Mouse (Mus musculus) ES-Bruce4 (cell line): ENCODE results near the gene Gm9611. TPM values are rescaled to one million over a fixed set of nuclear protein-coding genes. Genes with fewer than 3 reads are reported as not detected.
"Not testable (repeated sequence)": the region's sequence is repeated elsewhere in the genome, so short reads cannot be mapped to it uniquely, and the experiment has no call there.

ENCODE experiments used
- H3K27ac ChIP-seq: 2 replicates; pipeline ENCODE4 v1.5.1; 2012; ENCODE audit warnings: low read length, inconsistent platforms; ENCODE audit not compliant: insufficient read depth
- H3K27me3 ChIP-seq: 2 replicates; pipeline ENCODE4 v1.6.1; 2012; ENCODE audit warnings: mild to moderate bottlenecking, low read length, inconsistent platforms; ENCODE audit not compliant: control insufficient read depth, poor library complexity, insufficient read depth, severe bottlenecking
- H3K36me3 ChIP-seq: 2 replicates; pipeline ENCODE4 v1.6.1; 2012; ENCODE audit warnings: inconsistent platforms, mild to moderate bottlenecking, low read length, moderate library complexity; ENCODE audit not compliant: control insufficient read depth, poor library complexity, insufficient read depth, severe bottlenecking
- H3K4me1 ChIP-seq: one replicate; pipeline ENCODE4 v1.8.1; 2011; ENCODE audit warnings: low read length; ENCODE audit not compliant: control insufficient read depth, insufficient read depth
- H3K4me3 ChIP-seq: 2 replicates; pipeline ENCODE4 v1.5.1; 2011; ENCODE audit warnings: low read depth, mild to moderate bottlenecking, low read length
- H3K9ac ChIP-seq: 2 replicates; pipeline ENCODE4 v1.6.1; 2012; ENCODE audit warnings: low read depth, mild to moderate bottlenecking, inconsistent platforms; ENCODE audit not compliant: poor library complexity, severe bottlenecking
- H3K9me3 ChIP-seq: replicated peaks from 2 replicates; pipeline ENCODE4 v1.6.1; 2012; ENCODE audit warnings: mild to moderate bottlenecking, low read length, inconsistent platforms; ENCODE audit not compliant: control insufficient read depth, poor library complexity, insufficient read depth, severe bottlenecking
- polyA plus RNA-seq: library from polyadenylated mRNA; stranded (reverse); fragments of >200 nt; gene quantifications from 2 replicates; pipeline ENCODE4 v1.2.4, GENCODE M21; 2011; ENCODE audit warnings: low read depth; ENCODE audit not compliant: missing spikeins, insufficient read depth, insufficient read length

Gm9611 gene
- polyA plus RNA-seq, result not detected in 2 replicates

DNA sequence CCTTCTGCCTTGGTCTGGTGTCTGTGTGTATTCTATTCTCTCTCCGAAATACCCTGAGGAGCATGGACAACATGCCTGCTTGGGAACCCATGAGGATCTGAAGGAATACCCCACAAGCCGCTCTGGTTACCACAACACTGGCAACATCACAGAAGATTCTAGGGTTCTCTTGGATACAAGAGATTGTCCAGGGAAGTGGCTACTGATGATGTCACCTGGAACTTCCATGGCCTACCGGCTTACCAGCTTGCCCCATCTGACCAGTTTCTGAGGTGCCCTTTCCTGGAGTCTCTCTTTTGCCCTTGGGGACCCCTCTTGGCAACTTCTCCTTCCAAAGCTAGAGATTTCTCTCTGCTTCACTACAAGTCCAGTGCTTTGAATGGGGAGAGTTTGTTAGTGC is at the start of gene Gm9611:
Gm9611 (minus strand) TSS at position 101 of the 400 bp plus-strand sequence.
- not testable (repeated sequence) for H3K27me3 ChIP-seq, H3K27ac ChIP-seq, H3K4me1 ChIP-seq, H3K9ac ChIP-seq, H3K9me3 ChIP-seq, H3K4me3 ChIP-seq, H3K36me3 ChIP-seq

DNA sequence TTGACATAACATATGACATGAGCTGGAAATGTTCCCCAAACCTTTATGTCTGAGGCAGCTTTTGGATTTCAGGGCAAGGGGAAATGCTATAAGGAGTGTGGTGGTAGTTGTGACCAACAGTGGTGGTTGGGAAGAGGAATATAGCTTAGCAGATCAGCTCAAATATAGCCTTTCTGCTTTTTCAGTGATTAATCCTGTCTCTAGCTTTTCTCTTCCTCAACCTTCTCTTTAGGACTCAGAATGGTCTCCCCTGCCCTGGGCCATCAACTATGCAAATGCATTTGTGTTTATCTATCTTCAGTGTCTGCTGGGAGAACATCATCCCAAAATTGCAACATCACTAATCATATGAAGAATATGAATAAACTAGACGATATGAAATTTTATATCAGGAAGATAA is 12.8 kb upstream of the Gm9611 start, which contains the start of gene Gm7995:
Gm7995 (plus strand) TSS at position 301 of the 400 bp plus-strand sequence.
- H3K9me3 ChIP-seq, H3K27me3 ChIP-seq, H3K27ac ChIP-seq, H3K4me3 ChIP-seq, H3K9ac ChIP-seq, H3K4me1 ChIP-seq, H3K36me3 ChIP-seq: not testable (repeated sequence)

GRCm38 (mm10) chr14:42259948-42260347 is 37.2 kb downstream of the Gm9611 start, which contains the start of gene Gm17026:
Gene Gm17026 (minus strand): TSS chr14:42260048.
- not testable (repeated sequence) for H3K27me3 ChIP-seq, H3K9me3 ChIP-seq, H3K27ac ChIP-seq, H3K9ac ChIP-seq, H3K4me1 ChIP-seq, H3K4me3 ChIP-seq, H3K36me3 ChIP-seq

Other genes with a start within 250 kb of the Gm9611 start
- gene Gm7951, start 180.0 kb downstream of the Gm9611 start, polyA plus RNA-seq, result not detected in 2 replicates
- not detected in 2 replicates for gene Gm17027, start 134.7 kb downstream of the Gm9611 start, polyA plus RNA-seq
- not detected in 2 replicates for gene Gm3573, start 106.6 kb downstream of the Gm9611 start, polyA plus RNA-seq
- gene Gm17026, start 37.3 kb downstream of the Gm9611 start, polyA plus RNA-seq, result not detected in 2 replicates
- not detected in 2 replicates for gene Gm7995, start 12.9 kb upstream of the Gm9611 start, polyA plus RNA-seq
- gene Gm8005, start 142.3 kb upstream of the Gm9611 start, polyA plus RNA-seq, result not detected in 2 replicates
- gene Gm8011, start 166.5 kb upstream of the Gm9611 start, polyA plus RNA-seq, result not detected in 2 replicates
- gene Gm8020, start 205.0 kb upstream of the Gm9611 start, polyA plus RNA-seq, result not detected in 2 replicates
- not detected in 2 replicates for gene Gm8024, start 226.9 kb upstream of the Gm9611 start, polyA plus RNA-seq